Mouse (Mus musculus): ENCODE measurements at regions not wholly inside any gene's neighbourhood (a gene's known extent, or its start where the extent isn't known, plus 50 kb on each side); places are given as distances from the start of the nearest gene placed in this dataset.

DNA sequence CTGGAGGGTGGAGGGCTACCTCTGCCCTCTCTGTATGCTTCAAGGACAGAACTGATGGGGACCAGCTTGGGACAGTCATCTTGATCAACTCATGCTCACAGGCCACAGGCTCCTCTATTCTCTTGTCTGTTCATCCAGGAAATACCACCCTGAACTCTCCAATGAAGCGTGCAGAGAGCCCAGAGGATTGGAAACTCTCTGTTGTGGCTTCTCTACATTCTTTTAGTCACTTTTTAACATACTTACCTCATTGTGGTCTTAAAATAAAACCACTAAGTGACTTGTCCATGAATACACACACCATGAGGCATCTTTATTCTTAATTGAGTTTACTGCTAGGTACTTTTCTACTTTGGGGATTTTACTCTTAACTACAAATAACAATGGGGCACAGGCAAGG lies 209.8 kb downstream of the Irs2 start:
- TF ChIP-seq CTCF (IDR thresholded peaks at IDR 0.05; ENCODE audit: insufficient read depth, low read length) (no peak), POLR2A (IDR thresholded peaks at IDR 0.05; ENCODE audit: borderline replicate concordance, extremely low read depth, low read depth, low read length) (no peak)

Data from lung, adult 2 months (tissue).